Mouse (Mus musculus) thymus, adult 2 months (tissue): Measurements from ENCODE around the gene Fbxw24. TPM values are rescaled to one million over a fixed set of nuclear protein-coding genes. Genes with fewer than 3 reads are reported as not detected.
"Not testable (repeated sequence)": the region's sequence is repeated elsewhere in the genome, so short reads cannot be mapped to it uniquely, and the experiment has no call there.

Source experiments
- DNase-seq: peaks from one replicate; pipeline ENCODE4 v3.0.0; 2021
- H3K27ac ChIP-seq: fragments of 200-500 bp; 2 replicates; pipeline ENCODE4 v1.5.1; 2012; ENCODE audit warnings: low read length, control low read depth; ENCODE audit not compliant: control insufficient read depth, insufficient read depth
- H3K27me3 ChIP-seq: fragments of 200-500 bp; 2 replicates; pipeline ENCODE4 v1.6.1; 2012; ENCODE audit warnings: mild to moderate bottlenecking, low read length, moderate library complexity, mixed read lengths; ENCODE audit not compliant: control insufficient read depth, insufficient read depth
- H3K36me3 ChIP-seq: fragments of 200-500 bp; 2 replicates; pipeline ENCODE4 v1.6.1; 2012; ENCODE audit warnings: mild to moderate bottlenecking, low read length, moderate library complexity; ENCODE audit not compliant: control insufficient read depth, insufficient read depth
- H3K4me1 ChIP-seq: fragments of 200-500 bp; replicated peaks from 2 replicates; pipeline ENCODE4 v1.6.1; 2012; ENCODE audit warnings: low read length; ENCODE audit not compliant: control insufficient read depth, insufficient read depth
- H3K4me3 ChIP-seq: fragments of 200-500 bp; 2 replicates; pipeline ENCODE4 v1.5.1; 2012; ENCODE audit warnings: mild to moderate bottlenecking, low read length, control low read depth, moderate library complexity; ENCODE audit not compliant: control insufficient read depth, insufficient read depth
- CTCF ChIP-seq: fragments of 200-500 bp; IDR thresholded peaks from 2 replicates; pipeline ENCODE4 v1.5.1; 2012; ENCODE audit warnings: mild to moderate bottlenecking, control low read depth, low read length, moderate library complexity, borderline replicate concordance; ENCODE audit not compliant: control insufficient read depth, poor library complexity, insufficient read depth; ENCODE audit errors: extremely low read depth
- POLR2A ChIP-seq: fragments of 200-500 bp; IDR thresholded peaks from 2 replicates; pipeline ENCODE4 v1.6.1; 2012; ENCODE audit warnings: mild to moderate bottlenecking, low read length, control low read depth, moderate library complexity; ENCODE audit not compliant: control insufficient read depth, poor library complexity, insufficient read depth; ENCODE audit errors: extremely low read depth
- WGBS: fragments of 180-500 bp; shearing (Covaris S2); methylation state at CpG from one replicate; pipeline ENCODE4 v1.1.7; 2018; 5-methylcytosine and 5-hydroxymethylcytosine counted together
- polyA plus RNA-seq: library from polyadenylated mRNA; depleted of rRNA; stranded (reverse); fragments of >200 nt; gene quantifications from 2 replicates; pipeline ENCODE4 v1.2.3, GENCODE M21; 2012; rRNA removed

Gene Fbxw24
- polyA plus RNA-seq: 0.08 TPM in 1 of 2 replicates, not detected in the other

DNA sequence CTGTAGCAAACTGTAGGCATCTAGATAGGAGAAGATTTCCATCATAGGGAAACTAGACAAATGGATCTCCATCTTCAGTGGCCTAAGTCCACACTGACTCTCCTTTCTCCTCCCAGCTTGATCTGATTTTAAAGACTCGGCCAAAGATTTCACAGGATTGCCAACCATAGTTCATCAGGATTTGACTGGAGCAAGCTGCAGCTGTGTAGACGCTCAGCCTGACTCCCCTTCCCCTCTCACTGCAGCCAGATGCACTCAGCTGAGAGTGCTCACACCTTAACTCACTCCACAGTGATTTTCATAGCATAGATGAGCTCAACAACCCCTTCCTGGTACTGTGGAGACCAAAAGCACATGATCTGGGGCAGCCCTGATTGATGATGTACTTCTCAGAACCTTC, at the start of gene Fbxw24:
Gene Fbxw24, minus strand, starts transcription at position 101 of the 400 bp plus-strand sequence.
- not testable (repeated sequence) for H3K27me3 ChIP-seq

DNA sequence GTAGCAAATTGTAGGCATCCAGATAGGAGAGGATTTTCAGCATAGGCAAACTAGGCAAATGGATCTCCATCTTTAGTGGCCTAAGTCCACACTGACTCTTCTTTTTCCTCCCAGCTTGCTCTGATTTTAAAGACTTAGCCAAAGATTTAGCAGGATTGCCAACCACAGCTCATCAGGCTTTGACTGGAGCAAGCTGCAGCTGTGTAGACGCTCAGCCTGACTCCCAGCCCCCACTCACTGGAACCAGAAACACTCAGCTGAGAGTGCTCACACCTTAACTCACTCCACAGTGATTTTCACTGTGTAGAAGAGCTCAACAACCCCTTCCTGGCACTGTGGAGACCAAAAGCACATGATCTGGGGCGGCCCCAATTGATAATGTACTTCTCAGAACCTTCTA, 38.7 kb upstream of the Fbxw24 start, which contains the start of gene Fbxw25:
Gene Fbxw25, minus strand, starts transcription at position 101 of the 400 bp plus-strand sequence.
- H3K27me3 ChIP-seq, H3K36me3 ChIP-seq, H3K27ac ChIP-seq, H3K4me3 ChIP-seq, DNase-seq, H3K4me1 ChIP-seq: not testable (repeated sequence)
- WGBS: 63% methylated on average over 2 of the region's 2 CpGs

More for the DNA sequence above, at the start of gene Fbxw24:
- not testable (repeated sequence) for DNase-seq, H3K27ac ChIP-seq, H3K36me3 ChIP-seq, H3K4me3 ChIP-seq, H3K4me1 ChIP-seq
- WGBS: 92% methylated on average over 2 of the region's 2 CpGs

DNA sequence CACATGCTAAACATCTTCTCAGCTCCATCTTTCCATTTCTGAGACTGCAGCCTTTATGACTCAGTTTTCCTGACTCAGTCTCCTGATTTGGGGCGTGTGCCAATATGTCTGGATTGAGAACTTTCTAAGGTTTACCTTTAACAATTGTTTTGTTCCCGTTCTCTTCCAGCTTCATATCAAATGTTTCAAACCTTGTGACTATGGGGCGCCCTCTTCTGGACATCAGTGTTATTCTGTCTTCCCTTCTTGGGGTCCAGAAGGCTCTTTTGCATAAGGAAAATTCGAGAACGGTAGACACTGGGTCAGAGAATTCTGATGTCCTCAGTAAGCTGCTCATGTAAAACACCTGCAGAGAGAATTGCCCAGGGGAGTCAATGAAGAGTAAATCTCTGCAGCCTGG, 19.0 kb downstream of the Fbxw24 start:
- WGBS: 37% methylated on average over 5 of the region's 5 CpGs
- H3K4me1 ChIP-seq, H3K4me3 ChIP-seq, H3K36me3 ChIP-seq, H3K27me3 ChIP-seq, H3K27ac ChIP-seq, DNase-seq: not testable (repeated sequence)

GRCm38 (mm10) chr9:109602128-109602527, 23.7 kb downstream of the Fbxw24 start:
- not testable (repeated sequence) for H3K4me1 ChIP-seq, H3K27me3 ChIP-seq, H3K4me3 ChIP-seq, DNase-seq, H3K27ac ChIP-seq, H3K36me3 ChIP-seq
- 58% methylated on average over 2 of the region's 2 CpGs for WGBS

GRCm38 (mm10) chr9:109597226-109597625, 28.6 kb downstream of the Fbxw24 start:
- Histone ChIP-seq H3K27ac (no peak overlapping the region), H3K4me3 (no peak overlapping the region), H3K4me1 (no peaks in the 10 kb centered on the region), H3K36me3 (no peaks in the 10 kb centered on the region), H3K27me3 (no peaks in the 10 kb centered on the region)
- no peak for DNase-seq
- TF ChIP-seq CTCF: no peak
- no peak for TF ChIP-seq POLR2A

DNA sequence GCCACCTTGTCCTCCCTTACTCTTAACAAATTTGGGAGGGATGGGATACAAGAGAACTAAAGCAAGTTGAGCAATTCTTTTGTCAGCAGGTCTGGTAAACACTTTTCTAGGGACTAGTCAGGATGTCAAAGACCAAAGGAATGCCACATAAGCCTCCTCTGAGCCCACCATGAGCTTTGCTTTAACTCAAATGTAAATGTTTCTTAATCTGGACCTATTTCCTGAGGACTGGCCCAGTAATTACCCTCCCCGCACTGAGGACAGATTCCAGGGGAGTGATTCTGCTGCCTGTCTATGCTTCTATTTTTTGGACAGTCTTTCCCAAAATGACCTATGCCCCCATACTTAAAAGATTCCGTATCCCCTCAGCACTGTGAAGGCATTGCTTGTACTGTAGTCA, 31.0 kb downstream of the Fbxw24 start:
- Histone ChIP-seq H3K27ac (no peak overlapping the region), H3K36me3 (no peaks in the 10 kb centered on the region), H3K4me3 (no peak overlapping the region), H3K4me1 (no peaks in the 10 kb centered on the region), H3K27me3 (no peaks in the 10 kb centered on the region)
- DNase-seq: no peak
- WGBS: 85% methylated on average over 2 of the region's 2 CpGs
- TF ChIP-seq POLR2A (no peak), CTCF (no peak)

DNA sequence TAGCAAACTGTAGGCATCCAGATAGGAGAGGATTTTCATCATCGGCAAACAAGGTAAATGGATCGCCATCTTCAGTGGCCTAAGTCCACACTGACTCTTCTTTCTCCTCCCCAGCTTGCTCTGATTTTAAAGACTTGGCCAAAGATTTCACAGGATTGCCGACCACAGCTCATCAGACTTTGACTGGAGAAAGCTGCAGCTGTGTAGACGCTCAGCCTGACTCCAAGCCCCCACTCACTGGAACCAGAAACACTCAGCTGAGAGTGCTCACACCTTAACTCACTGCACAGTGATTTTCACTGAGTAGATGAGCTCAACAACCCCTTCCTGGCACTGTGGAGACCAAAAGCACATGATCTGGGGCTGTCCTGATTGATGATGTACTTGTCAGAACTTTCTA, 57.7 kb downstream of the Fbxw24 start, which contains the start of gene Fbxw15:
Gene Fbxw15, minus strand, starts transcription at position 101 of the 400 bp plus-strand sequence.
- H3K27ac ChIP-seq, DNase-seq, H3K4me1 ChIP-seq, H3K27me3 ChIP-seq, H3K36me3 ChIP-seq, H3K4me3 ChIP-seq: not testable (repeated sequence)
- 92% methylated on average over 4 of the region's 4 CpGs for WGBS

DNA sequence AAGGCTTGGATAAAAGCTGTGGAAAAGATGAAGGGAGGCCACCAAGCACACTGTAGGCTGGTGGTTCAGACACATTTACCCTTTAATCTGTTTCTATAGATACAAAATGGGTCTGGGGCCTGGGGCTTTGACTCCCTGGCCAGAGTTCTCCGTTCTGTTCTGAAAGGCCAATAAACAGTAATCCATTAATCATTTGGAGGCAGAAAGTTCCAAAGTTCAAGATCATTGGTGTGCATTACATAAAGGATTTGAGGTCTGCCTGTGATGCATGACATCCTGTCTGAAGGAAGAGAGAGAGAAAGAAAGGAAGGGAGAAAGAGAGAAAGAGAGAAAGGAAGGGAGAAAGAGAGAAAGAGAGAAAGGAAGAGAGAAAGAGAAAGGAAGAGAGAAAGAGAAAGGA, 60.3 kb downstream of the Fbxw24 start:
- 79% methylated on average over 1 of the region's 1 CpGs for WGBS
- H3K27me3 ChIP-seq: no peaks in the 10 kb centered on the region
- DNase-seq: no peak
- no peaks in the 10 kb centered on the region for H3K36me3 ChIP-seq
- H3K4me1 ChIP-seq: no peaks in the 10 kb centered on the region
- H3K4me3 ChIP-seq: no peak overlapping the region
- no peak for TF ChIP-seq POLR2A
- no peak for TF ChIP-seq CTCF
- no peak overlapping the region for H3K27ac ChIP-seq

GRCm38 (mm10) chr9:109562106-109562505, 63.8 kb downstream of the Fbxw24 start:
- not testable (repeated sequence) for H3K4me1 ChIP-seq, H3K36me3 ChIP-seq, H3K4me3 ChIP-seq, H3K27ac ChIP-seq, H3K27me3 ChIP-seq, DNase-seq
